Mouse (Mus musculus) C2C12 (cell line): Measurements from ENCODE around the gene Lzts2.

Experiments
- CEBPB ChIP-seq: IDR thresholded peaks from one replicate; pipeline ENCODE4 v1.6.1; 2011; ENCODE audit warnings: low read depth, mild to moderate bottlenecking, control low read depth, moderate library complexity
- CTCF ChIP-seq: IDR thresholded peaks from one replicate; pipeline ENCODE4 v1.5.1; 2011; ENCODE audit not compliant: control insufficient read depth, insufficient read depth, insufficient read length
- MYOG ChIP-seq: IDR thresholded peaks from one replicate; pipeline ENCODE4 v1.6.1; 2011; ENCODE audit not compliant: control insufficient read depth, insufficient read length; ENCODE audit errors: extremely low read depth

- no peak for TF ChIP-seq CTCF
- no peak for TF ChIP-seq MYOG
- TF ChIP-seq CEBPB: no peak
These were observed 10.6 kb downstream of the Lzts2 start for GRCm38 (mm10) chr19:45024775-45025174.
